Mouse (Mus musculus): ENCODE measurements around the gene Abhd17a. TPM values are rescaled to one million over a fixed set of nuclear protein-coding genes. Genes with fewer than 3 reads are reported as not detected.
A peak's percentile ranks its signal among the peaks of the same experiment; 100 is the strongest.

Gene Abhd17a
- polyA plus RNA-seq, 1 experiment from 2014 or later: 127 TPM

GRCm38 (mm10) chr10:80584642-80585552 is 5.2 kb downstream of the Abhd17a start:
- 80% methylated on average over 12 of the region's 12 CpGs for WGBS
- Histone ChIP-seq H3K4me1 (peaks cover 30% of the 10 kb centered on the region), H3K4me2 (replicated peaks) (peak overlapping the region; percentile 9; the same call in 1 of the 2 replicates), H3K36me3 (peaks cover 41% of the 10 kb centered on the region), H3K4me3 (no peak overlapping the region), H3K9ac (0 out of 2 replicates have a peak overlapping the region, but pooled peaks have one; percentile 17), H3K27ac (no peak overlapping the region), H3K27me3 (replicated peaks) (no peaks in the 10 kb centered on the region), H3K9me3 (no peaks in the 10 kb centered on the region)
- ATAC-seq (ENCODE audit: low FRiP score, low read depth): no peak

GRCm38 (mm10) chr10:80584045-80584488 is 6.1 kb downstream of the Abhd17a start:
- peaks cover 41% of the 10 kb centered on the region for H3K36me3 ChIP-seq
- H3K27me3 ChIP-seq (replicated peaks): no peaks in the 10 kb centered on the region
- H3K4me3 ChIP-seq: no peak overlapping the region
- no peak overlapping the region for H3K9ac ChIP-seq
- no peak overlapping the region for H3K4me2 ChIP-seq (replicated peaks)
- no peak for ATAC-seq (ENCODE audit: low FRiP score, low read depth)
- H3K4me1 ChIP-seq: peaks cover 27% of the 10 kb centered on the region
- no peaks in the 10 kb centered on the region for H3K9me3 ChIP-seq
- H3K27ac ChIP-seq: no peak overlapping the region
- 75% methylated on average over 12 of the region's 12 CpGs for WGBS

- H3K4me3 ChIP-seq: no peak overlapping the region
- no peaks in the 10 kb centered on the region for H3K27me3 ChIP-seq (replicated peaks)
- H3K36me3 ChIP-seq: peaks cover 41% of the 10 kb centered on the region
- H3K27ac ChIP-seq: no peak overlapping the region
- no peak for ATAC-seq (ENCODE audit: low FRiP score, low read depth)
- whole genome bisulfite sequencing: 87% methylated on average over 5 of the region's 5 CpGs
- no peak overlapping the region for H3K4me2 ChIP-seq (replicated peaks)
- H3K9me3 ChIP-seq: no peaks in the 10 kb centered on the region
- H3K4me1 ChIP-seq: peaks cover 25% of the 10 kb centered on the region
- H3K9ac ChIP-seq: no peak overlapping the region
Measured at GRCm38 (mm10) chr10:80583047-80583446, 7.1 kb downstream of the Abhd17a start.

- Histone ChIP-seq H3K4me1 (peaks cover 45% of the 10 kb centered on the region), H3K27ac (no peak overlapping the region), H3K9ac (no peak overlapping the region), H3K4me3 (no peak overlapping the region), H3K9me3 (no peaks in the 10 kb centered on the region), H3K36me3 (peaks cover 13% of the 10 kb centered on the region), H3K4me2 (replicated peaks) (peak overlapping the region; percentile 97), H3K27me3 (replicated peaks) (no peaks in the 10 kb centered on the region)
- ATAC-seq (ENCODE audit: low FRiP score, low read depth): no peak
- 6% methylated on average over 8 of the region's 8 CpGs for WGBS
Measured at GRCm38 (mm10) chr10:80578911-80579310, 11.2 kb downstream of the Abhd17a start.

- H3K9ac ChIP-seq: peak overlapping the region; percentile 85; the same call in 1 of the 2 replicates
- under 1% methylated on average over 29 of the region's 29 CpGs for WGBS
- H3K36me3 ChIP-seq: peaks cover 6% of the 10 kb centered on the region
- peak; percentile 49 for ATAC-seq (ENCODE audit: low FRiP score, low read depth)
- no peaks in the 10 kb centered on the region for H3K27me3 ChIP-seq (replicated peaks)
- H3K27ac ChIP-seq: peak overlapping the region; percentile 68; the same call in 1 of the 2 replicates
- no peaks in the 10 kb centered on the region for H3K9me3 ChIP-seq
- peak overlapping the region; percentile 97 for H3K4me2 ChIP-seq (replicated peaks)
- H3K4me1 ChIP-seq: peaks cover 52% of the 10 kb centered on the region
- peak overlapping the region; percentile 78 for H3K4me3 ChIP-seq
Measured at GRCm38 (mm10) chr10:80578131-80578750, 11.9 kb downstream of the Abhd17a start.

GRCm38 (mm10) chr10:80577195-80578130 is 12.7 kb downstream of the Abhd17a start, which contains the start of gene Klf16:
TSS of gene Klf16 (minus strand) at chr10:80577321.
- under 1% methylated on average over 81 of the region's 97 CpGs for WGBS
- H3K4me1 ChIP-seq: peaks cover 53% of the 10 kb centered on the region
- H3K27ac ChIP-seq: peak within 1 kb of the TSS; percentile 68
- ATAC-seq (ENCODE audit: low FRiP score, low read depth): peak; percentile 75
- H3K36me3 ChIP-seq: peaks cover 2% of the 10 kb centered on the region; the same call in 1 of the 2 replicates
- peak within 1 kb of the TSS; percentile 97 for H3K4me2 ChIP-seq (replicated peaks)
- peak within 1 kb of the TSS; percentile 78 for H3K4me3 ChIP-seq
- H3K9me3 ChIP-seq: no peaks in the 10 kb centered on the region
- peak within 1 kb of the TSS; percentile 85 for H3K9ac ChIP-seq
- H3K27me3 ChIP-seq (replicated peaks): no peaks in the 10 kb centered on the region

GRCm38 (mm10) chr10:80576351-80577194 is 13.6 kb downstream of the Abhd17a start:
- no peaks in the 10 kb centered on the region for H3K9me3 ChIP-seq
- peak overlapping the region; percentile 68 for H3K27ac ChIP-seq
- no peaks in the 10 kb centered on the region for H3K27me3 ChIP-seq (replicated peaks)
- whole genome bisulfite sequencing: under 1% methylated on average over 93 of the region's 96 CpGs
- no peaks in the 10 kb centered on the region for H3K36me3 ChIP-seq
- H3K4me3 ChIP-seq: peak overlapping the region; percentile 78
- peak; percentile 11; the same call in 1 of the 2 replicates for ATAC-seq (ENCODE audit: low FRiP score, low read depth)
- peaks cover 58% of the 10 kb centered on the region for H3K4me1 ChIP-seq
- peak overlapping the region; percentile 85 for H3K9ac ChIP-seq
- peak overlapping the region; percentile 97 for H3K4me2 ChIP-seq (replicated peaks)

- Histone ChIP-seq H3K27ac (no peak overlapping the region), H3K9ac (peak overlapping the region; percentile 85), H3K36me3 (no peaks in the 10 kb centered on the region), H3K4me1 (peaks cover 65% of the 10 kb centered on the region), H3K4me3 (peak overlapping the region; percentile 78), H3K27me3 (replicated peaks) (no peaks in the 10 kb centered on the region), H3K4me2 (replicated peaks) (peak overlapping the region; percentile 97), H3K9me3 (no peaks in the 10 kb centered on the region)
- 15% methylated on average over 17 of the region's 17 CpGs for WGBS
- ATAC-seq (ENCODE audit: low FRiP score, low read depth): no peak
Measured at GRCm38 (mm10) chr10:80575925-80576324, 14.2 kb downstream of the Abhd17a start.

GRCm38 (mm10) chr10:80574896-80575295 is 15.2 kb downstream of the Abhd17a start:
- no peak for ATAC-seq (ENCODE audit: low FRiP score, low read depth)
- no peak overlapping the region for H3K9ac ChIP-seq

GRCm38 (mm10) chr10:80573944-80574343 is 16.2 kb downstream of the Abhd17a start:
- Histone ChIP-seq H3K9me3 (no peaks in the 10 kb centered on the region), H3K4me1 (peaks cover 63% of the 10 kb centered on the region), H3K27me3 (replicated peaks) (no peaks in the 10 kb centered on the region), H3K4me2 (replicated peaks) (0 out of 2 replicates have a peak overlapping the region, but pooled peaks have one; percentile 10), H3K9ac (0 out of 2 replicates have a peak overlapping the region, but pooled peaks have one; percentile 13), H3K27ac (no peak overlapping the region), H3K36me3 (peaks cover 1% of the 10 kb centered on the region; the same call in 1 of the 2 replicates), H3K4me3 (no peak overlapping the region)
- WGBS: 59% methylated on average over 9 of the region's 9 CpGs
- ATAC-seq (ENCODE audit: low FRiP score, low read depth): no peak

More at GRCm38 (mm10) chr10:80574896-80575295, 15.2 kb downstream of the Abhd17a start:
- Histone ChIP-seq H3K4me2 (replicated peaks) (peak overlapping the region; percentile 97), H3K27me3 (replicated peaks) (no peaks in the 10 kb centered on the region), H3K4me3 (no peak overlapping the region), H3K27ac (no peak overlapping the region), H3K36me3 (no peaks in the 10 kb centered on the region), H3K4me1 (peaks cover 68% of the 10 kb centered on the region), H3K9me3 (no peaks in the 10 kb centered on the region)
- WGBS: 80% methylated on average over 3 of the region's 3 CpGs

Data from neural tube, embryonic 12.5 days (tissue).